Mouse (Mus musculus) lung, embryonic 15.5 days (tissue): ENCODE measurements around the gene Pdgfra. TPM values are rescaled to one million over a fixed set of nuclear protein-coding genes. Genes with fewer than 3 reads are reported as not detected.

Experiments
- ATAC-seq: fragments of 200-750 bp; cut with Nextera tagmentation; 2 replicates; pipeline ENCODE4 v1.8.0; 2017; ENCODE audit warnings: moderate number of reproducible peaks, borderline replicate concordance; ENCODE audit not compliant: low FRiP score, low TSS enrichment; ENCODE audit errors: extremely low read depth
- H3K27ac ChIP-seq: fragments of 300-500 bp; sonication (generic); 2 replicates; pipeline ENCODE4 v1.5.1; 2015; ENCODE audit warnings: moderate library complexity, mild to moderate bottlenecking, inconsistent platforms
- H3K27me3 ChIP-seq: fragments of 300-500 bp; sonication (generic); 2 replicates; pipeline ENCODE4 v1.6.1; 2015; ENCODE audit warnings: inconsistent platforms
- H3K36me3 ChIP-seq: fragments of 300-500 bp; sonication (generic); 2 replicates; pipeline ENCODE4 v1.6.1; 2015; ENCODE audit warnings: inconsistent platforms
- H3K4me1 ChIP-seq: fragments of 300-500 bp; sonication (generic); 2 replicates; pipeline ENCODE4 v1.6.1; 2015; ENCODE audit warnings: inconsistent platforms
- H3K4me2 ChIP-seq: fragments of 300-500 bp; sonication (generic); 2 replicates; pipeline ENCODE4 v1.6.1; 2015; ENCODE audit warnings: inconsistent platforms, mild to moderate bottlenecking, moderate library complexity
- H3K4me3 ChIP-seq: fragments of 300-500 bp; sonication (generic); 2 replicates; pipeline ENCODE4 v1.5.1; 2015; ENCODE audit warnings: mild to moderate bottlenecking, inconsistent platforms
- H3K9ac ChIP-seq: fragments of 300-500 bp; sonication (generic); 2 replicates; pipeline ENCODE4 v1.6.1; 2015; ENCODE audit warnings: inconsistent platforms
- H3K9me3 ChIP-seq: fragments of 300-500 bp; sonication (generic); 2 replicates; pipeline ENCODE4 v1.6.1; 2016; ENCODE audit warnings: inconsistent platforms
- WGBS: fragments of 180-500 bp; shearing (Covaris S2); methylation state at CpG from one replicate; pipeline ENCODE4 v1.1.7; 2015; 5-methylcytosine and 5-hydroxymethylcytosine counted together
- polyA plus RNA-seq: library from polyadenylated mRNA; unstranded; fragments of >200 nt; fragmentation: Nextera tagmentation; extraction: Ambion mirVana; gene quantifications from 2 replicates; pipeline ENCODE4 v1.2.1, GENCODE M21; 2015

The Pdgfra gene
- polyA plus RNA-seq, 1 experiment from 2014 or later, result 43.6 TPM

DNA sequence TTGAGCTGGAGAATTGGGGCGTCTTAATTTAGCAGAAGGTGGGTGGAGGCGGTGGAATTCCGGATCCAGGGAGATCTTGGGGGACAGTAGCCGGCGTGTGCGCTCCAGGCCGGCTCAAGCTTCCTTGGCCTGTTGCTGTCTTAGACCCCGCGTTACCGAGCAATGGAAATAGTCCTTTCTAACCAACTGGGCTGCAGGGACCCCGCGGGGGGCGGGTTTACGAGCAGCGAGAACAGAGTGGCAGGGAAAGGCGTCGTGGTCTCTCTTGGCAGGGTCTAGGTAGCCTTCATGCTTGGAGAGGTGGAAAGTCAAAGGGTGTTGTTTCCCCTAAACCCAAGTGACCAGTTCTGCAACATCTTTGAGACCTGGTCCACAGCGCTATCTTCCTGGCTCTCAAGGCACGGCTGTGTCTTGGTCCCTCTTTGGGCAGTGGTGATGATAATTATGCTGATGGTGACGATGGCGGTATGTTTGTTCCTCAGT, 4.5 kb downstream of the Pdgfra start:
- Histone ChIP-seq H3K4me2 (peak overlapping the region; percentile 88), H3K4me1 (peaks cover 14% of the 10 kb centered on the region; the same call in 1 of the 2 replicates), H3K4me3 (peak overlapping the region; percentile 55), H3K9ac (peak overlapping the region; percentile 46), H3K9me3 (no peaks in the 10 kb centered on the region), H3K36me3 (no peaks in the 10 kb centered on the region), H3K27ac (peak overlapping the region; percentile 32), H3K27me3 (peaks cover 30% of the 10 kb centered on the region)
- under 1% methylated on average over 21 of the region's 21 CpGs for WGBS
- no peak for ATAC-seq

DNA sequence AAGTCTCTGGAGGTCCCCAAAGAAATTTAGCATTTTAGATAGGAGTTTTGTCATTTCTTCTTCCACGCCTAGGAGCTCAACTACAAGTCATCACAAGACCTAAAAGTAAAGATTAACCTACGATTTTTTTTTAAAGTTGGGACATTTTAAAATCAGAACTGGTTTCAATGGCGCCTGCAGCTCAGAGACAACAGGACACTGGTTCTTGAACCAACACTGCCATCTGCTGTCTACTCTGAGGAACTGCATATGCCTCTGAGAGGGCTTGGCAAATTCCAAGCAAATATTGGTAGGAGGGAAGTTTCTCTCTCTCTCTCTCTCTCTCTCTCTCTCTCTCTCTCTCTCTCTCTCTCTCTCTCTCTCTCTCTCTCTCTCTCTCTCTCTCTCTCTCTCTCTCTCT, 4.9 kb downstream of the Pdgfra start:
- no peak for ATAC-seq
- Histone ChIP-seq H3K9ac (peak overlapping the region; percentile 46; the same call in 1 of the 2 replicates), H3K4me3 (peak overlapping the region; percentile 55), H3K27me3 (peaks cover 26% of the 10 kb centered on the region), H3K36me3 (no peaks in the 10 kb centered on the region), H3K4me2 (peak overlapping the region; percentile 88), H3K9me3 (no peaks in the 10 kb centered on the region), H3K27ac (0 out of 2 replicates have a peak overlapping the region, but pooled peaks have one; percentile 32), H3K4me1 (peaks cover 14% of the 10 kb centered on the region; the same call in 1 of the 2 replicates)
- 0% methylated on average over 3 of the region's 3 CpGs for WGBS

GRCm38 (mm10) chr5:75160530-75161170, 8.6 kb downstream of the Pdgfra start:
- no peak for ATAC-seq
- no peak overlapping the region for H3K4me2 ChIP-seq

GRCm38 (mm10) chr5:75161586-75161985, 9.5 kb downstream of the Pdgfra start:
- Histone ChIP-seq H3K27me3 (peaks cover under 1% of the 10 kb centered on the region; the same call in 1 of the 2 replicates), H3K9me3 (no peaks in the 10 kb centered on the region), H3K27ac (no peak overlapping the region), H3K4me1 (peaks cover 3% of the 10 kb centered on the region; the same call in 1 of the 2 replicates), H3K9ac (no peak overlapping the region), H3K4me3 (no peak overlapping the region), H3K36me3 (peaks cover 22% of the 10 kb centered on the region), H3K4me2 (no peak overlapping the region)
- no peak for ATAC-seq
- 73% methylated on average over 6 of the region's 6 CpGs for WGBS

More at GRCm38 (mm10) chr5:75160530-75161170, 8.6 kb downstream of the Pdgfra start:
- H3K9me3 ChIP-seq, result no peaks in the 10 kb centered on the region
- peaks cover 3% of the 10 kb centered on the region; the same call in 1 of the 2 replicates for H3K27me3 ChIP-seq
- H3K27ac ChIP-seq, result no peak overlapping the region
- whole genome bisulfite sequencing, result 42% methylated on average over 12 of the region's 12 CpGs
- no peak overlapping the region for H3K4me3 ChIP-seq
- peaks cover 16% of the 10 kb centered on the region for H3K36me3 ChIP-seq
- no peak overlapping the region for H3K9ac ChIP-seq
- peaks cover 8% of the 10 kb centered on the region; the same call in 1 of the 2 replicates for H3K4me1 ChIP-seq

GRCm38 (mm10) chr5:75163289-75163951, 11.3 kb downstream of the Pdgfra start:
- H3K9ac ChIP-seq, result no peak overlapping the region
- H3K4me1 ChIP-seq, result no peaks in the 10 kb centered on the region
- no peaks in the 10 kb centered on the region for H3K9me3 ChIP-seq
- ATAC-seq, result no peak
- H3K27ac ChIP-seq, result no peak overlapping the region
- H3K36me3 ChIP-seq, result peaks cover 35% of the 10 kb centered on the region
- no peak overlapping the region for H3K4me2 ChIP-seq
- WGBS, result 82% methylated on average over 23 of the region's 23 CpGs
- H3K4me3 ChIP-seq, result no peak overlapping the region
- no peaks in the 10 kb centered on the region for H3K27me3 ChIP-seq

- no peak for ATAC-seq
- H3K4me3 ChIP-seq, result no peak overlapping the region
- no peak overlapping the region for H3K4me2 ChIP-seq
- H3K27ac ChIP-seq, result no peak overlapping the region
- 83% methylated on average over 4 of the region's 4 CpGs for WGBS
- peaks cover 39% of the 10 kb centered on the region for H3K36me3 ChIP-seq
- no peaks in the 10 kb centered on the region for H3K9me3 ChIP-seq
- H3K4me1 ChIP-seq, result no peaks in the 10 kb centered on the region
- H3K27me3 ChIP-seq, result no peaks in the 10 kb centered on the region
- H3K9ac ChIP-seq, result no peak overlapping the region
Measured at GRCm38 (mm10) chr5:75164688-75165087, 12.6 kb downstream of the Pdgfra start.

GRCm38 (mm10) chr5:75169837-75170236, 17.7 kb downstream of the Pdgfra start:
- ATAC-seq, result no peak
- H3K9ac ChIP-seq, result no peak overlapping the region
- H3K9me3 ChIP-seq, result no peaks in the 10 kb centered on the region
- no peak overlapping the region for H3K4me3 ChIP-seq
- 83% methylated on average over 6 of the region's 6 CpGs for WGBS
- no peak overlapping the region for H3K4me2 ChIP-seq
- no peaks in the 10 kb centered on the region for H3K4me1 ChIP-seq
- H3K27me3 ChIP-seq, result no peaks in the 10 kb centered on the region
- peaks cover 60% of the 10 kb centered on the region for H3K36me3 ChIP-seq
- H3K27ac ChIP-seq, result no peak overlapping the region

DNA sequence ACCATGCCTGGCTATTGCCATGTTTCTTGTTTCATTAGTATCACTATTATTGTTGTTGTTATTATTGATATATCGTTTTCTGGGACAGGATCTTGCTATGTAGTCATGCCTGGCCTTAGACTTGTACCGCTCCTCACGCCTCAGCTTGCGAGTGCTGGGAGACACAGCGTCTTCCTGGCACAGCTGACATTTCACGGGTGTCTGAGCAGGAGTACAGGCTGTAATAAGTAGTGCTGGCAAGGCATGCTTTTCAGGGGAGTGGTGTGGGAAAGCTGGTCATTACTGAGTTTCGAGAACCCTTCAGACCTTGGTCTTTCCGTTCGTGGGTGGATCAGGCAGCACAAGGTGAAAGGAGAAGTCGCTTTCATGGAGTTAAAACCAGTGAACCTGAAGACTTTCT, 19.8 kb downstream of the Pdgfra start:
- H3K36me3 ChIP-seq, result peaks cover 57% of the 10 kb centered on the region

GRCm38 (mm10) chr5:75179249-75179648, 27.2 kb downstream of the Pdgfra start:
- H3K36me3 ChIP-seq, result peaks cover 43% of the 10 kb centered on the region; the same call in 1 of the 2 replicates
- no peak overlapping the region for H3K27ac ChIP-seq
- no peaks in the 10 kb centered on the region for H3K9me3 ChIP-seq
- no peak overlapping the region for H3K9ac ChIP-seq
- no peak overlapping the region for H3K4me2 ChIP-seq
- H3K4me1 ChIP-seq, result no peaks in the 10 kb centered on the region
- WGBS, result 81% methylated on average over 10 of the region's 10 CpGs
- no peak overlapping the region for H3K4me3 ChIP-seq
- no peaks in the 10 kb centered on the region for H3K27me3 ChIP-seq
- no peak for ATAC-seq

More for the DNA sequence above, 19.8 kb downstream of the Pdgfra start:
- Histone ChIP-seq H3K27me3 (no peaks in the 10 kb centered on the region), H3K9ac (no peak overlapping the region), H3K4me2 (no peak overlapping the region), H3K4me3 (no peak overlapping the region), H3K9me3 (no peaks in the 10 kb centered on the region), H3K27ac (no peak overlapping the region), H3K4me1 (no peaks in the 10 kb centered on the region)
- 85% methylated on average over 10 of the region's 10 CpGs for WGBS
- ATAC-seq, result no peak

DNA sequence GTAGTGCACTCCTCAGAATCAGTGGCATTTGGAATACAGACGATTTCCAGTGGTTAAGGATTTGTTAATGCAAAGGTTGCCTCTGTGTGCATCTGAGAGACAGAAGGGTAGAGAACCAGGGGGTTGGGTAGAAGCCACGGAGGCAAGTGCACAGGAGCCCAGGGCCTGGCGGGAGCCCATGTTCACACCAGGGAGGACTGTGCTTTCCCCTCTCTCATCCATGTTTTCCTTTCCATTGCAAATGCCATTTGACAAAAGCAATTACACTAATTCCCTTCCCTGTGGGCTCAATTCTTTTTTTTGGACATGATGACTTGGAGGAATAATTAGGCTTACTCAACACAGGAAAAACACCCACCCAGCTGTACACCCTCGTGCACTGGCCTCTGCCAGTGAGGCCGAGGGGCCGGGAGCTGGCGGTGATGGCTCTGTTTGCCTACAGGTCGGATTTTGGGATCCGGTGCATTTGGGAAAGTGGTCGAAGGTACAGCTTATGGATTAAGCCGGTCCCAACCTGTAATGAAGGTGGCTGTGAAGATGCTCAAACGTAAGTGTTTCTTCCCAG, 27.7 kb downstream of the Pdgfra start:
- Histone ChIP-seq H3K27ac (no peak overlapping the region), H3K4me1 (no peaks in the 10 kb centered on the region), H3K9ac (no peak overlapping the region), H3K9me3 (no peaks in the 10 kb centered on the region), H3K4me2 (no peak overlapping the region), H3K36me3 (peaks cover 40% of the 10 kb centered on the region; the same call in 1 of the 2 replicates), H3K4me3 (no peak overlapping the region), H3K27me3 (no peaks in the 10 kb centered on the region)
- ATAC-seq, result no peak
- 86% methylated on average over 12 of the region's 12 CpGs for WGBS

DNA sequence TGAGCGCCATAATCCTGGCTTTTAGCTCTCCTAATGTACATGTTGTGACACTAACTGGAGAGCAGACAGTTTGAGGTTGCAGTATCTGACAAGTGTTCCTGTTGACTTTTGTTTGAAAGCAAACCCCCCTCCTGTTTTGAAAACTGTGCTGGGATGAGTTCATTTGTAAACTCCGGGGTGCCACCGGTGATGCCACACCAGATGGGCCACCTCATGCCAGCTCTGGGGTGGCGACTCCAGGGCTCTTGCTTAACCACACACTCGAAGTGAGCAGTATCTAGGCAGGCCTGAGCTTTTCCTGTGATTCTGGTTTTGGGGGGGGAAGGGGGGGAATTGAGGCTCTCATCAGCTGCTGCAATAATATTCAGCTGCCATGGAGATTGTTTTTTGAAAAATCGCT, 31.6 kb downstream of the Pdgfra start:
- Histone ChIP-seq H3K27ac (no peak overlapping the region), H3K36me3 (peaks cover 35% of the 10 kb centered on the region), H3K27me3 (no peaks in the 10 kb centered on the region), H3K9me3 (no peaks in the 10 kb centered on the region), H3K9ac (no peak overlapping the region), H3K4me2 (no peak overlapping the region), H3K4me3 (no peak overlapping the region), H3K4me1 (no peaks in the 10 kb centered on the region)
- no peak for ATAC-seq
- WGBS, result 78% methylated on average over 6 of the region's 6 CpGs

GRCm38 (mm10) chr5:75184112-75184511, 32.0 kb downstream of the Pdgfra start:
- peaks cover 35% of the 10 kb centered on the region for H3K36me3 ChIP-seq
- no peak overlapping the region for H3K4me3 ChIP-seq
- no peak overlapping the region for H3K27ac ChIP-seq
- H3K4me2 ChIP-seq, result no peak overlapping the region
- H3K27me3 ChIP-seq, result no peaks in the 10 kb centered on the region
- no peak for ATAC-seq
- H3K4me1 ChIP-seq, result no peaks in the 10 kb centered on the region
- no peak overlapping the region for H3K9ac ChIP-seq
- no peaks in the 10 kb centered on the region for H3K9me3 ChIP-seq
- WGBS, result 65% methylated on average over 5 of the region's 5 CpGs
